Mouse (Mus musculus) myocyte (in vitro differentiated cells): ENCODE data around the gene Rfx4. TPM values are rescaled to one million over a fixed set of nuclear protein-coding genes. Genes with fewer than 3 reads are reported as not detected.

ENCODE experiments used
- H3K27me3 ChIP-seq: one replicate; pipeline ENCODE4 v1.6.1; 2011; ENCODE audit not compliant: control insufficient read depth, insufficient read depth, insufficient read length
- H3K36me3 ChIP-seq: one replicate; pipeline ENCODE4 v1.6.1; 2011; ENCODE audit not compliant: control insufficient read depth, insufficient read depth
- H3K4me2 ChIP-seq: one replicate; pipeline ENCODE4 v1.6.1; 2011; ENCODE audit warnings: low read depth, control low read depth
- H3K4me3 ChIP-seq: one replicate; pipeline ENCODE4 v1.5.1; 2011; ENCODE audit warnings: mild to moderate bottlenecking, control low read depth, moderate library complexity
- H3K79me2 ChIP-seq: one replicate; pipeline ENCODE4 v1.6.1; 2011; ENCODE audit not compliant: control insufficient read depth, insufficient read depth
- H3ac ChIP-seq: one replicate; pipeline ENCODE4 v1.6.1; 2011; ENCODE audit not compliant: control insufficient read depth, insufficient read length
- CEBPB ChIP-seq: IDR thresholded peaks from 2 replicates; pipeline ENCODE4 v1.6.1; 2011; ENCODE audit warnings: mild to moderate bottlenecking, moderate library complexity; ENCODE audit not compliant: poor library complexity, insufficient read depth, severe bottlenecking
- E2F4 ChIP-seq: IDR thresholded peaks from one replicate; pipeline ENCODE4 v1.6.1; 2011; ENCODE audit warnings: mild to moderate bottlenecking, control low read depth, moderate library complexity; ENCODE audit not compliant: insufficient read depth
- MAX ChIP-seq: IDR thresholded peaks from one replicate; pipeline ENCODE4 v1.6.1; 2011; ENCODE audit warnings: low read depth, mild to moderate bottlenecking, control low read depth
- MYOD1 ChIP-seq, 3 experiments: IDR thresholded peaks; one replicate each; pipeline ENCODE4 v1.6.1; 2011; ENCODE audit warnings: control low read depth in 2 of 3, low read depth in 2 of 3, mild to moderate bottlenecking in 2 of 3, moderate library complexity in 1 of 3; ENCODE audit not compliant: insufficient read length in 2 of 3, control insufficient read depth in 1 of 3
- MYOG ChIP-seq, 3 experiments: IDR thresholded peaks; one replicate each; pipeline ENCODE4 v1.6.1; 2011; ENCODE audit warnings: control low read depth in 2 of 3, low read depth in 2 of 3, mild to moderate bottlenecking in 2 of 3; ENCODE audit not compliant: insufficient read length in 2 of 3, control insufficient read depth in 1 of 3, insufficient read depth in 1 of 3
- POLR2A ChIP-seq: IDR thresholded peaks from one replicate; pipeline ENCODE4 v1.6.1; 2011; ENCODE audit warnings: low read depth, mild to moderate bottlenecking, control low read depth, moderate library complexity; ENCODE audit not compliant: insufficient read length
- POLR2AphosphoS2 ChIP-seq: IDR thresholded peaks from one replicate; pipeline ENCODE4 v1.6.1; 2011; ENCODE audit warnings: low read depth, control low read depth; ENCODE audit not compliant: insufficient read length
- REST ChIP-seq: IDR thresholded peaks from one replicate; pipeline ENCODE4 v1.6.1; 2011; ENCODE audit warnings: mild to moderate bottlenecking, control low read depth, moderate library complexity; ENCODE audit not compliant: insufficient read depth, insufficient read length
- SRF ChIP-seq: IDR thresholded peaks from one replicate; pipeline ENCODE4 v1.6.1; 2011; ENCODE audit warnings: low read depth; ENCODE audit not compliant: control insufficient read depth, insufficient read length
- TCF12 ChIP-seq: IDR thresholded peaks from one replicate; pipeline ENCODE4 v1.6.1; 2011; ENCODE audit warnings: mild to moderate bottlenecking, control low read depth; ENCODE audit not compliant: poor library complexity, insufficient read depth, severe bottlenecking
- TCF3 ChIP-seq: IDR thresholded peaks from one replicate; pipeline ENCODE4 v1.6.1; 2011; ENCODE audit warnings: low read depth, control low read depth; ENCODE audit not compliant: insufficient read length
- USF1 ChIP-seq: IDR thresholded peaks from one replicate; pipeline ENCODE4 v1.6.1; 2011; ENCODE audit warnings: low read depth, mild to moderate bottlenecking, control low read depth, moderate library complexity
- polyA plus RNA-seq: library from polyadenylated mRNA; unstranded; fragments of >200 nt; fragmentation: generic; extraction: Trizol; gene quantifications from one replicate; pipeline ENCODE4 v1.2.1, GENCODE M21; 2012; ENCODE audit warnings: missing spikeins

Gene Rfx4
- polyA plus RNA-seq, 1 experiment = 0.12 TPM

DNA sequence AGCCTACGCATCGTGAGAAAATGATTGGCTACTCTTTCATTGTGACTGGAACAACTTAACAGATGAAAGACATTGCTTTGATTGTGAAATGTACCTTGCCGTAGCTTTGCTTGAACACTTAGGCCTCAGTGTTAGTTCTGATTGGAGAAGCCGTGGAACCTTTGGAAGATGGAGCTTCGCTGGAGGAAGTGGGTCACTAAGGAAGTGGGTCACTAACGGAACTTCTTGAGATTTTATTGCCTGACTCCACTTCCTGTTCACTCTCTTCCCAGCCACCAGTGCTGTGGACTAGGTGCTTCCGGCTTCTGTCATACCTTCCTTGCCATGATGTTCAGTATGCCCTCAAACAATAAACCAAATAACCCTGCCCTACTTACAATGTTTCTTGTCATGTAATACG is 73.1 kb downstream of the Rfx4 start:
- H3K27me3 ChIP-seq = no peaks in the 10 kb centered on the region
- H3K79me2 ChIP-seq = no peaks in the 10 kb centered on the region
- no peak for TF ChIP-seq E2F4
- TF ChIP-seq MYOG (IDR thresholded peaks at IDR 0.05; ENCODE audit: control insufficient read depth in 1 of 3, insufficient read depth in 1 of 3, insufficient read length in 2 of 3, low read depth in 2 of 3) = no peak
- no peak for TF ChIP-seq USF1
- no peak for TF ChIP-seq TCF3
- no peak overlapping the region for H3K4me2 ChIP-seq
- no peaks in the 10 kb centered on the region for H3K36me3 ChIP-seq
- H3K4me3 ChIP-seq = no peak overlapping the region
- H3ac ChIP-seq = no peak overlapping the region

DNA sequence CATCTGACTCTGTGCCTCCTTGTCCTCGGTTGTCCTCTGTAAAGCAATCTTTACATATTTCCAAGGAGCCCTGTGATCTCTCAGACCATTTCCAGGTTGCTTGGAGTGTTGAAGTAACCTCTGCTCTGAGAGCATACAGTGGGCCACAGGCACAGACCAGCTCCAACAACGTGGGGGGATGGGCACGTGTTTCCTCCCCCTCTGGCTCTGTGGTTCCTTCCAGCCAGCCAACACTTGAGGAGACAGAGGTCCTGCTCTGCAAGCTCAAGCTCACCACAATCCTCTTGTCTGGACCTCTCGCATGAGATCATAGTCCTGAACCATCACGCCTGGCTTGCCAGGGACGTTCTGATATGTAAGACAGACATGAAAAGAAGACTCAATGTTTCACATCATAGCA is 79.7 kb downstream of the Rfx4 start:
- Histone ChIP-seq H3K36me3 (no peaks in the 10 kb centered on the region), H3K4me2 (no peak overlapping the region), H3K27me3 (no peaks in the 10 kb centered on the region), H3ac (no peak overlapping the region), H3K79me2 (no peaks in the 10 kb centered on the region), H3K4me3 (no peak overlapping the region)
- TF ChIP-seq POLR2AphosphoS2 (no peak), MYOG (IDR thresholded peaks at IDR 0.05; ENCODE audit: control insufficient read depth in 1 of 3, insufficient read depth in 1 of 3, insufficient read length in 2 of 3, low read depth in 2 of 3) (no peak), TCF3 (no peak), USF1 (no peak), TCF12 (no peak), SRF (no peak), E2F4 (no peak), POLR2A (no peak), MYOD1 (IDR thresholded peaks at IDR 0.05; ENCODE audit: control insufficient read depth in 1 of 3, insufficient read length in 2 of 3, low read depth in 2 of 3) (no peak), MAX (no peak), REST (no peak), CEBPB (no peak)

- no peak overlapping the region for H3ac ChIP-seq
- no peaks in the 10 kb centered on the region for H3K79me2 ChIP-seq
- no peak for TF ChIP-seq MAX
- TF ChIP-seq POLR2AphosphoS2 = no peak
- no peak for TF ChIP-seq REST
- no peak for TF ChIP-seq USF1
- TF ChIP-seq MYOG (IDR thresholded peaks at IDR 0.05; ENCODE audit: control insufficient read depth in 1 of 3, insufficient read depth in 1 of 3, insufficient read length in 2 of 3, low read depth in 2 of 3) = no peak
- H3K4me3 ChIP-seq = no peak overlapping the region
- H3K36me3 ChIP-seq = no peaks in the 10 kb centered on the region
- H3K4me2 ChIP-seq = no peak overlapping the region
- no peaks in the 10 kb centered on the region for H3K27me3 ChIP-seq
These were observed 80.2 kb downstream of the Rfx4 start for GRCm38 (mm10) chr10:84836104-84836503.

- no peaks in the 10 kb centered on the region for H3K27me3 ChIP-seq
- no peak for TF ChIP-seq MYOG (IDR thresholded peaks at IDR 0.05; ENCODE audit: control insufficient read depth in 1 of 3, insufficient read depth in 1 of 3, insufficient read length in 2 of 3, low read depth in 2 of 3)
- H3K79me2 ChIP-seq = no peaks in the 10 kb centered on the region
- H3K4me3 ChIP-seq = no peak overlapping the region
- H3ac ChIP-seq = no peak overlapping the region
- no peak overlapping the region for H3K4me2 ChIP-seq
- H3K36me3 ChIP-seq = no peaks in the 10 kb centered on the region
These were observed 81.5 kb downstream of the Rfx4 start for GRCm38 (mm10) chr10:84837355-84837754.

DNA sequence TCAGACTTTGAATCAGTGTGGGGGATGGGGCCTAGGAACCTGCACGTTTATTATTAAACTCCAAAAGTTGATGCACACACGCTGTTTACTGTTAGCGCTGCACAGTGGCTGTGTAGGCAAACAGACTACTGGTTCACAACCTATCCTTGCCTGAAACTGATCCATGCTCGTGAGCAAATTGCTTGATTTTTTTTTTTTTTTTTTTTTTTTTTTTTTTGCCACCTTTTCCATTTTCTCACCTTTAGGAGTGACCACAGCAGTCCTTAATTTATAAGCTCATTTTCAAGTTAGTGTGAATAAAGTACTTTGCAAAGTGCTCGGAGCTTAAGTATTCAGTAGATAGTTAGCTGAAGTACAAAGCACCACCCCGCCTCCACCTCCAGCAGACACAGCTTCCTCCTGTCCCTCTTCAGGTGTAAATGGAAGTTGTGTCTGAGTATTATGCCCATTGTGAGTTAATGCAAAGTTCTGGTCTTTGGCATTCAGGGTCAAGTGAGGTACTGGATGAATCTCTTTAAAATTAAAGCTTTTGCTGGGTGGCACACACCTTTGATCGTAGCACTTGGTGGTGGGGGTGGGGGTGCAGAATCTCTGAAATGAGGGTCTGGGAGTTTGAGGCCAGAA is 83.1 kb downstream of the Rfx4 start:
- Histone ChIP-seq H3K4me3 (no peak overlapping the region), H3K79me2 (no peaks in the 10 kb centered on the region), H3K36me3 (no peaks in the 10 kb centered on the region), H3K4me2 (no peak overlapping the region), H3K27me3 (peaks cover 6% of the 10 kb centered on the region), H3ac (no peak overlapping the region)
- TF ChIP-seq MYOG (IDR thresholded peaks at IDR 0.05; ENCODE audit: control insufficient read depth in 1 of 3, insufficient read depth in 1 of 3, insufficient read length in 2 of 3, low read depth in 2 of 3) = no peak

GRCm38 (mm10) chr10:84846638-84847037 is 90.8 kb downstream of the Rfx4 start:
- no peak overlapping the region for H3ac ChIP-seq
- H3K27me3 ChIP-seq = peaks cover 6% of the 10 kb centered on the region
- H3K79me2 ChIP-seq = no peaks in the 10 kb centered on the region
- no peaks in the 10 kb centered on the region for H3K36me3 ChIP-seq
- H3K4me3 ChIP-seq = no peak overlapping the region
- TF ChIP-seq MAX = no peak
- no peak for TF ChIP-seq E2F4
- no peak for TF ChIP-seq MYOD1 (IDR thresholded peaks at IDR 0.05; ENCODE audit: control insufficient read depth in 1 of 3, insufficient read length in 2 of 3, low read depth in 2 of 3)
- no peak for TF ChIP-seq TCF3
- TF ChIP-seq USF1 = no peak
- no peak for TF ChIP-seq POLR2A
- no peak for TF ChIP-seq REST
- no peak for TF ChIP-seq TCF12
- TF ChIP-seq SRF = no peak
- no peak for TF ChIP-seq POLR2AphosphoS2
- no peak for TF ChIP-seq MYOG (IDR thresholded peaks at IDR 0.05; ENCODE audit: control insufficient read depth in 1 of 3, insufficient read depth in 1 of 3, insufficient read length in 2 of 3, low read depth in 2 of 3)
- TF ChIP-seq CEBPB = no peak
- no peak overlapping the region for H3K4me2 ChIP-seq
